Mouse (Mus musculus) monocyte, adult 5-6 weeks (primary cell): ENCODE measurements around the gene Ugt1a6a. TPM values are rescaled to one million over a fixed set of nuclear protein-coding genes. Genes with fewer than 3 reads are reported as not detected.
A peak's percentile ranks its signal among the peaks of the same experiment; 100 is the strongest.
"Not testable (repeated sequence)": the region's sequence is repeated elsewhere in the genome, so short reads cannot be mapped to it uniquely, and the experiment has no call there.

Experiments used
- ATAC-seq: fragments of 153-309, 156-312 bp; replicated peaks from 2 replicates; pipeline ENCODE4 v1.8.0; 2017; ENCODE audit warnings: mild to moderate bottlenecking; ENCODE audit not compliant: low TSS enrichment, insufficient number of reproducible peaks, severe bottlenecking, poor library complexity, low FRiP score
- total RNA-seq: library from RNA; stranded (forward); fragments of 200-1000, 200-491, 200-594 nt; gene quantifications from 3 replicates; pipeline ENCODE4 v1.2.3, GENCODE M21; 2017

The Ugt1a6a gene
- total RNA-seq, 1 experiment from 2014 or later: 4.1 TPM

DNA sequence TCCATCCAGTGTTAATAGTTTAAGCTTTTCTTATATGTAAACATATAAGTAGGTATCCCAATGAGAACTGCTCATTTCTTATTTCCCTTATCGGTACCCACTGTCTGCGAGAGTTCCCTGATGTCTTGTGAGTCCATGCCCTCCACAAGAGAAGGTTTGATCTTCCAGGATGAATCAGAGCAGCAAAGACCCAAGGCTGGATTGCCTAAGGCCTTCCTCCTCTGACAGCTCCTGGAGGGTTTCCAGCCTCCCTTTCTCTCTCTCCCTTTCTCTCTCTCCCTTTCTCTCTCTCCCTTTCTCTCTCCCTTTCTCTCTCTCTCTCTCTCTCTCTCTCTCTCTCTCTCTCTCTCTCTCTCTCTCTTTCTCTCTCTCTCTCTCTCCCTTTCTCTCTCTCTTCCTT lies 5.5 kb upstream of the Ugt1a6a start:
- ATAC-seq: not testable (repeated sequence)

DNA sequence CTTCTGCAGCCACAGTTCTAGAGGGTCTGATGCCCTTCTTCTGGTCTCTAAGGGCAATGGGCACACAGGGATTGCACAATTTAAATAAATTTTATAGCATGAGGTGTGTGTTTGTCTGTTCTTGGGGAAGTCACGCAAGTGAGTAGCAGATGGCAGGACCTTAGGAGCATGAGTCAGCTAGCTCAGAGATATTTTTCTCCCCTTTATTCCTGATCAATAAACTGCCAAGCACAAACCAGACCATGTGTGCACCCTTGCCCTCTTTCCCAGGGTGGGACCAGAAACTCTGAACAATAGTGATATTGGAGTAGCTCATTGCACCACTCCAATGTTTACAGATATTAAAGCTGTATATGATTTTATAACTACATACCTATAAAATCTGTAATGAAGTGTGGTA lies 4.4 kb upstream of the Ugt1a6a start:
- not testable (repeated sequence) for ATAC-seq

DNA sequence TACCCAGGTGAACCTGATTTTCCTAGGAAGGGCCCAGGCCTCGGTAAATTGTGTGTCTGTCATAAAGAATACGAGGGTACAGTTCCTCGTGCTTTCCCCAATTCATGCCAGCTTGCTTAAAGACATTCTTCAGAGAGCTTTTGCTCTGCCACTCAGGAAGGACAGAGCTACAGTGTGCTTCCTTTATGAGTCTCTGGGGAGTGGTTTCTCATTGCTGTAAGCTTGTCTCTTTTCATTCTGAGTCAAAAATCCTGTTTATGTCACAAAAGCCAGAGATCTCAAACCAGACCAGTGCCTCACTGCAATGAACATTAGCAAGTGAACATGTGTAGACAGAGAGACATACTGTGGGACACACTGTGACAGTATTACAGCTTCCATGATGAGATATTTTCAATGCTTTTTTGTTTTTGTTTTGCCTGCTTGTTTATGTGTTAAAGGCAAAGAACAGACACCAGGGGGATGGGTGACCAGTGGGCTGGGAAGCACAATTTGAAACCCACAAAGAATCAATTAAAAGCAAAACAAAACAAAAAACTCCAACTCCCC lies 627 bp upstream of the Ugt1a6a start:
- no peak for ATAC-seq

DNA sequence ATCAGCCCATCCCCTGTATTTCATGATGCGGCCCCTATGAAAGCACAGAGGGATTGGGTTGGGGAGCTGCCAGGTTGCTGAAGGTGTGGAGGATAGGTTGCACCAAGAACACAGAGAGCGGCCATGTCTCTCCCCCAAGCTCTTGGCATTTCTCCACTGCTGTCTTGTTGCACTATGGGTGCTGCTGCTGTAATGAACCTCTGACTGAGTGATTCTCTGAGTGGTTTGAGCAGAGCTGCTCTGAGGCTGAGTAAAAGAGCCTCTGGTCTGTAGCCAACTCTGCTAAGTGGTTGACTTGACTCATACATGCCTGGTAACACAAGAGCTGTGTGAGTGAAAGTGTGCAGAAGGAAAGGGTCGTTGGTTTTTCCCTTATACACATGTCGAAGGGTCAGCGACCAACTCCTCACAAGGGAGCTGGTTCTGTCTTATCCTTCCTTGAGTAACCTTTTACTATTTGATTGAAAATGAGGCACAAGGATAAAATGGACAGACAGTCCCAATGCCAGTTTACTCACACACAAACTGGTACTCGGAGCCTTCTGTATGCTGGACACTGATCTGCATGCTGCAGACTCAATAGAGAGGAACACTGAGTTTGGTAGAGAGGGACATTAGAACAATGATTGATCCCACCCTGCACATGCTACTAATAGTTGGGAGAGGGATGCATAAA lies 758 bp downstream of the Ugt1a6a start:
- not testable (repeated sequence) for ATAC-seq

DNA sequence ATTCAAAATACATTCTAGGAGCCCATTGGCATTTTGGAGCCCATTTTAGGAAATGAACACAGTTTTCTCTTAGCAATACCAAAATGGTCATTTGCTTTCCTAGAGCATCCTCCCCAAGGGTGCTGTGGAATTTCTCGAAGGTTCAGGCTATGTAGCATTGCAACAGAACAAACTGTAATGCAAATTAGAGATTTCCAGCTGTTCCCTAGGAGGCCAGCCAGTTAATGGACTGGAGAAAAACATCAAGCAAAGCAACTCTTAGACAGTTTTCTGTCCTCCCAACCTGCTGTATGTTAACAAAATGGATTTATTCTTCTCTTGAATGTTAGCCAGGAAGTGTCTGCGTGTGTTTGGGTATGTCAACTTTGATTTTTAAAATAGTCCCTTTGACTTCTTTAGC lies 2.0 kb downstream of the Ugt1a6a start:
- no peak for ATAC-seq

DNA sequence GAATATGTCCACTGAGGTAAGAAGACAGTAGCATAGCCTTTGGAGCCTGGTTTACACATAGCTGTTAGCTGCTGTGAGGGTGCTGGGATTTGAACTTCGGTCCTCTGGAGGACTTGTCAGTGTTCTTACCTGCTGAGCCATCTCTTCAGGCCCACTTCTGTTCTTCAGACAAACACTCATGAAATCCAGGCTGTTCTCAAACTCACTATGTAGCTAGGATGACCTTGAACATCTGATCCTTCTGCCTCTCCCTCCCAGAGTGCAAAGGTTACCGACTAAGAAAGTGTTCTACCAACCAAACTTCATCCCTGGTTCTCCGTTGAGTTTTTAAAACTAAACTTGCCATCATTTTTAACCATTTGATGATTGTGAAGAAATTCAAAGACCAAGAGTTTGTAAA lies 2.7 kb downstream of the Ugt1a6a start:
- no peak for ATAC-seq

DNA sequence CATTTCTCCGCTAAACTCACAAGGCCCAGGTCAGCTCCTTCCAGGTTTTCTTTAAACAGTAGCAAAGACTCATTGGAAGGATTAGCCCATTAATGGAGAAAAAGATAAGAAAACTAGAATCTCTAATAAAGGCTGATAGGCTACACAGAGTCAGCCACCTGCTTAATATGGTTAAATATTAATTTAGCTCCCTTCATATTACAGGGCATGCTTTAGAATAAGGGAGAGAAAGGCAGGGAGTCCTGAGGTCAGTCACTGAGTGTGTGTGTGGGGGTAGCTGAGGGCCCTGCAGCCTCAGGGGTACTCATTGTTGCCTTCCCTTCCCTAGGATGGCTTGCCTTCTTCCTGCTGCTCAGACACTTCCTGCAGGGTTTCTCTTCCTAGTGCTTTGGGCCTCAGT lies 3.5 kb downstream of the Ugt1a6a start:
- no peak for ATAC-seq

DNA sequence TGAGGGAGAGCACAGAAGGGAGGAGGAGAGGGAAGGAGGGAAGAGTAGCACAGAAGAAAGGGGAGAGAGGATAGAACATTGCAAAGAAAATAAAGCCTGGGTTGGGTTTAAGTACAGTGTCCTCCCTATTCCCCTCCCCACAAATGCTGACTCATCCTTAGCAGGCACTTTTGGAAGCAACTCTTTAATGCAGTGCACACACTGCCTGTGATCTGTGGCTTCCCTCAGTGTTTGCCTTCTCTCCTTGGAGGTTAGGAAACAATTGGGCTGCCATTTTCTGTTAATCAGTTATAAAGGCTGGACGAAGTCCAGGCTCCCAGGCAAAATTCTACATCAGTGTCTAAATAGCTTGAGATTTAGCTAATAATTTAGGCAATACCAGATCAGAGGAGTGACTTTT lies 5.9 kb downstream of the Ugt1a6a start:
- ATAC-seq: not testable (repeated sequence)

DNA sequence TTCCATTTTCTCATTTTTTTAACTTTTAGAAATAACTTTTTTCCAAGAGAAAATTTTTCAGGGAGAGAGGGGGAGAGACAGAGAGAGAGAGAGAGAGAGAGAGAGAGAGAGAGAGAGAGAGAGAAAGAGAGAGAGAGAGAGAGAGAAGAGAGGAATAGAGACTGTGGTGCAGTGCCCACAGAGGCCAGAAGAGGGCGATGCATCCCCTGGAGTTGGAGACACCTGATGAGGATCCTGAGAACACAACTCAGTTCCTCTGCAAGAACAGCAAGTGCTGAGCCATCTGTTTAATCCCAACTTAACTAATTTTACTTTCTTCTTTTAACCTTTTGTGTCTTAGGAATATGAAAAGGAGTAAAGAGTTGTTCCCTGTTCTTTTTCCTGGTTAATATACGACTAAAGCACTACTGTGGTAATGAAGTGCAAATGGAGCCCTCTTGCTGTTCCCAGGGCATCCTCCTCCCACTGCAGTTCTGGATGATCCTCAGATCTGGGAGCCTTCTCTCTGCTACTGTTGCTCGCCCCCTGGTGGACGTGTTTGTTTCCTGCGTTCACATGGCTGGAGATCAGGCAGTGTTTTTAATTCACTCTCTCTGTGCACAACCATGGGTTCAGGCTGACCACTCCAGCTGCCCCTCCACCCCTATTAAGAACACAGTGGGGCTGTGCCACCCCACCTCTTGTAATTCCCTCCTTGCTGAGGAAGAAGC lies 9.5 kb downstream of the Ugt1a6a start:
- ATAC-seq: peak; percentile 80

DNA sequence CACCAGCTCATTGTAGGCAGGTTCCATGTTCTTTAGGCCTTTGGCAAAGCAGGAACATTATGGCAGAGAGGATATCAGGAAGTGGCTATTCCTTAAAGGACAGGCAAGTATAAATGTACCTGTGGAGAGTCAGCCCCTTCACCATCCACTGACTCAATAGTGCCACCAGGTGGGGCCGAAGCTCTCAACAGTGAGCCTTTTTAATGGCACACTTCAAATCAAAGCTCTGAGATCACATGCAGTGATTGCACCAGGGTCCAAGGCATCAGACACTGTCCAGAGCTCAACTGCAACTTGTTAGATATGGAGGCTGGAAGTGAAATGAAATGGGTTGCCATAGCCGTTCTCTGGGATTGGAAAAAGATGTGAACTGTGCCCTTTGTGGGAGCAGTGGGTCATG lies 10.7 kb downstream of the Ugt1a6a start:
- ATAC-seq: not testable (repeated sequence)

DNA sequence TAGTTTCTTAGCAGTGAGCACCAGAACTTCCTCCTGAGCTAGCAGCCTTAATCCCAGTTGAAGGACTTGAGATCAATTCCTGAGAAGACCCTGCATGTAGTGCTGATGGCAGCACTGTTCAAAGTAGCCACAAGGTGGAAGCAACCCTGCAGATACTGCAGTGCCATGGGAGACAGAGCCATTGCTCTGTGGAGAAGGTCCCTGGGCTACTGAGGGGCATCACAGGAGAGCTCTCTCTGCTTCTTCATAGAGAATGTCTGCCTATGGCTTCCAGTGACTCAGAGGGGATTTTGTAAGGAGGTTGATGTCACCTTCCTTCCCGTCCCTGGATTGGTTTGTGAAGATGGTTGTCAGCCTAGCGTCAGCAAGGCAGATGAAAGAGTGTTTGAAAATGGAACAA lies 15.5 kb downstream of the Ugt1a6a start:
- peak; percentile 57; the same call in 1 of the 2 replicates for ATAC-seq

DNA sequence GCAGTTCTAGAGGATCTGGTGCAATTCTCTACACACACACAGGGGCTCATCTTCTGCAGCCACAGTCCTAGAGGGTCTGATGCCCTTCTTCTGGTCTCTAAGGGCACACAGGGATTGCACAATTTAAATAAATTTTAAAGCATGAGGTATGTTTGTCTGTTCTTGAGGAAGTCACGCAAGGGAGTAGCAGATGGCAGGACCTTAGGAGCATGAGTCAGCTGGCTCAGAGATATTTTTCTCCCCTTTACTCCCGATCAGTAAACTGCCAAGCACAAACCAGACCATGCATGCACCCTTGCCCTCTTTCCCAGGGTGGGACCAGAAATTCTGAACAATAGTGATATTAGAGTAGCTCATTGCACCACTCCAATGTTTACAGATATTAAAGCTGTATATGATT lies 23.8 kb downstream of the Ugt1a6a start:
- ATAC-seq: peak; percentile 43; the same call in 1 of the 2 replicates

DNA sequence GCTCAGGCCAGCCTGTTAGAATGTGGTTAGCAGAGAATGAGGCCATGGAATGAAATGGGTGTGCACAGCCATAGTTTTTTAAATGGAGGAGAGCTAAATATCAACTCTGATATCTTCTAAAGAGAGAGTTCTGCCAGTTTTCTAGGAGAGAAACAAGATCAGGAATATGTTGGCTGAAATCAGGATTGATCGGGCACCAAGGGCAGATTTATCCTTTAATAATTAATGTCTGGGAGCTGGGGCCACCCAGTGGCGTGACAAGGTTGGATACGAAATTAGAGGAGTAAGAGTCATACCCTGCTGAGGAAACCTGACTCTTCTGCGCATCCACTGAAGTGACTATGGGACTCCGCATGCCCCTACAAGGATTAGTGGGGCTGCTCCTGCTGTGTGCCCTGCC lies 31.1 kb downstream of the Ugt1a6a start, which contains the start of gene Ugt1a5:
Gene Ugt1a5, plus strand, starts transcription at position 302 of the 400 bp plus-strand sequence.
- ATAC-seq: no peak

DNA sequence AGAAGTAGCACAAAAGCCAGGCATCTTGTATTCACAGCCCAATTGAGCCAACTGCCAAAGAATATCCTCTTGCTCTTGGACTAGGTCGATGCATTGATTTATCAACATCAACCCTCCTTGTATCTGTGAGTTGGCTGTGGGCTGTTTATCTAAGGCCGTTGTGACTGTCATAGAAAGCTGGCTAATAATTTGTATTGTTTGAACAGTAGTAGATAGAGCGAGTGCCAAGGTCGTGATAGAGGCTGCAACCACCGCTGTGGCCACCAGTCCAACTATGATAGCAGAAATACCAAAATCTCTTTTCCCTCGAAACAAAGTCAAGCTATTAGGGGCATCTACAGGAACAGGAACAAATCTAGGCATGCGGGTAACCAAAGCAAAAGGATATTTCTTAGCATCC lies 37.6 kb downstream of the Ugt1a6a start:
- ATAC-seq: not testable (repeated sequence)

DNA sequence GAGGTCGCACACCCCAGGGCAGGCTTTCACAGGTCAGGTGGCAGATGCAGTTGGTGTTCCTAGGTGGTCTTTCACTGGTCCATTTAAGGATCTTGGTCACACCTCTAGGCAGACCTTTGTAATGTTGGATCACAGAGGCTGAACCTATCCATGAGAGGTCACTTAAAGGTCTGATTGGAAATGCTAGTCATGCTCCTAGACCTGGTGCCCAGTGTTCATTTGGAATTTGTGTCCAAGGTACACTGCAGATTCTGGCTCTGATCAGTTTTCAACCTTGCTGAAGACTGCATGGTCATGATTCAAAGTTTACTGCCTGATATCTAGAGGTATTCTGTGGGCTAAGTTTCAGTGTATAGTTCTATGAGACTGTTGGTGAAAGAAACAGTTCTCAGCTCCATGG lies 45.0 kb downstream of the Ugt1a6a start:
- no peak for ATAC-seq

DNA sequence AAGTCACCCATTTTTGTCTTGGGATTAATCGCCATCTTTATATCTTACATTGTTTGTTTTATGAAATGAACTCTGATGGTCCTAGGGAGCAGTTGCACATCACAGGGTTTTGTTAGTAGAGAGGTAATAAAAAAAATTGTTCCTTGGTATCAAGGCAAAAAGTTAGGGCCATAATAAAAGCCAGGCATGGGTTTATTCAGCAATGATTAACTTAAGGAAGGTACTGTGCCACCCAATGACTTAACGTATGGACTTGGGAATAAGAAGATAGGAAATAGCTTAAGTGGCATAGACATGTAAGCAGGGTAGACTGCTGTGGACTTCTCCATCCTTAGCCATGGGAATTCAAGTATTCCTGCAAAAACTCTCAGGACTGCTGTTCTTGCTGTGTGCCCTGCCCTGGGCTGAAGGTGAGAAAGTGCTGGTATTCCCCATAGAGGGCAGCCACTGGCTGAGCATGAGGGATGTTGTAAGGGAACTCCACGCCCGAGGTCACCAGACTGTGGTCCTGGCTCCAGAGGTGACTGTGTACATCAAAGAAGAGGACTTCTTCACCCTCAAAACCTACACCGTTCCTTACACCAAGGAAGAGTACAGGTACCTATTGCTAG lies 51.8 kb downstream of the Ugt1a6a start:
- no peak for ATAC-seq

DNA sequence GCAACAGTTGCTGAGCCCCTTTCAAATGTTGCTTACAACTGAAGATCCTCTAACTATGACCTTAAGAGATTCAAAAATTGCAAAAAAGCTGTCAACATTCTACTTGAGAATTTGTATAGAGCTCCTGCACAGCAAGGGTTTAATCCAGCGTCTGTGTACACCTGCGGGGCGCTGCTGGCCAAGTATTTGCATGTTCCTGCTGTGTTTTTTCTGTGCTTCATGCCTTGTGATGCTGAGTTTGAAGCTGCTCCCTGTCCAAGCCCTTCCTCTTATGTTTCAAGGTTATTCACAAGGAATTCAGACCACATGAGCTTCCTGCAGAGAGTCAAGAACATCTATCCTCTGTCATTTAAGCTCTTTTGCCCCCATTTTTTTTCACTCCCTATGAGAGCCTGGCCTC lies 57.5 kb downstream of the Ugt1a6a start:
- ATAC-seq: no peak

DNA sequence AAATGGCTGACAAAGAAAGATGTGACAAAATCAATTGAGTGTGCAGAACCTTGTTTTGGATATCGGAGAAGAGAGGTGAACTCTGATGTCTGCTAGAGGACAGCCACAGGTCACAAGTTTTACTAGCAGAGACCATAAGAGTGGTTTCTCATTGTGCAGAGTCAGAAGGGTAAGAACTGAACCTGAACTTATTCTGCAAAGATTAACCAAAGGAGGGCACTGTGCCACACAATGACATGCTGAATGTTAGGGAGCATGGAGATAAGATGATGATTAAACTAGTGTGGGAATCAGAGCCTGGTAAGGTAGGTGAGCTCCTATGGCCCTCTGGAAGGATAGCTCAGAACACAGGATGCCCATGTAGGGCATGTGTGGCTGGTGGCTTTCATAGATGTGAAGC lies 61.1 kb downstream of the Ugt1a6a start:
- no peak for ATAC-seq

DNA sequence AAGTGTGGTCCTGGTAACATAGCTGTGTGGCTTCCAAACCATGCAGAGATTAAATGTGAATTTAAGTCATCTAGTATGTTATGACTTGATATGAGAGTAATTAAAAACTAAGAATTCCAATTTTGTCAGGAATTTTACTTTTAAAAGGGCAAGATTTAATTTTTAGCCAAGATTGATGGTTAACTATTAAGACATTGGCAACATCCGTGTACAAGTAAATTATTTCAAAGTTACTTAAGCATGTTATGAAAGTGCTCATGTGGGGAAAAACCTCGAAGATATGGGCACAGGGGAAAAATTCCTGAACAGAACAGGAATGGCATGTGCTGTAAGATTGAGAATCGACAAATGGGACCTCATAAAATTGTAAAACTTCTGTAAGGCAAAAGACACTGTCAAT lies 62.8 kb downstream of the Ugt1a6a start:
- no peak for ATAC-seq

DNA sequence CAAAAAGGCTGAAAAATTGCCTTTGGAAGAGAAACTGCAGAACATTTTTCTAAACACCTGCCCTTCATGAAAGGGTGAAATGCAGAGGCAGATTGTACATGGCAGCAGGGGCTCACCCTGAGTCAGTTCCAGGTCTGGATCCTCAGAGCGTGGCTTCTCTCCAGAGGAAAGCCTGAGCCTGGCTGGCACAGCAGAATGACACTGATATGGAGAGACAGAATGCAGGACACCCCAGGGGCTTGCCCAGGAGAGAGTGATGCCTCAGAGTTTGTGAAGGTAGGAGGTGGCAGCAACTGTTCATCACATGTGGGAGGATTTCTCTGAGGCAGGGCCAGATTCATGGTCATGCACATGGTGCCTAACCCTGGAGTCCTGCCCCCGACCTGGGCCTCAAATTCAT lies 65.4 kb downstream of the Ugt1a6a start:
- ATAC-seq: no peak
